Mouse (Mus musculus) right cerebral cortex, adult 18-20 months (tissue): ENCODE data around the gene Rrnad1.

Experiments
- DNase-seq: peaks from one replicate; pipeline ENCODE4 v3.0.0; 2022; ENCODE audit warnings: mixed read lengths

The Rrnad1 gene

GRCm38 (mm10) chr3:87877730-87878129 lies 52.8 kb downstream of the Rrnad1 start:
- no peak for DNase-seq
